Mouse (Mus musculus) embryonic fibroblast, embryonic 13.5 days (primary cell): ENCODE results near the gene Xpo6.

Experiments used
- CTCF ChIP-seq: IDR thresholded peaks from 2 replicates; pipeline ENCODE4 v1.5.1; 2011; ENCODE audit warnings: mild to moderate bottlenecking, control low read depth, low read length, moderate library complexity, borderline replicate concordance; ENCODE audit not compliant: insufficient read depth
- POLR2A ChIP-seq: IDR thresholded peaks from 2 replicates; pipeline ENCODE4 v1.6.1; 2011; ENCODE audit warnings: low read depth, mild to moderate bottlenecking, control low read depth, low read length, moderate library complexity

DNA sequence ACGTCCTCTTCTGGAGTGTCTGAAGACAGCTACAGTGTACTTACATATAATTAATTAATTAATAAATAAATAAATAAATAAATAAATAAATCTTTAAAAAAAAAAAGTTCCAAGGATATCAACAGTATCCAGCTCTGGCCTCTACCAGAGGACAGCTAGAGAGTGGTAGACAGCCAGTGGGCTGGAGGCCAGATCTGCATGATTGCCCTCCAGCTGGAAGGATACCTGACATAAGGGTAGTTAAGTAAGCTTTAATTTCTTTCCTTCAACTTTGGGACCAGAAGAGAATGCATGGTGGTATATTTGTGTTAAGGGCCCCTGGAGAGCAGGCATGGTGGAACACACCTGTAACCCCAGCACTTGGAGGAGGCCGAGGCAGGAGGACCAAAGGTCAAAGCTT is 100.5 kb downstream of the Xpo6 start:
- no peak for TF ChIP-seq CTCF
- TF ChIP-seq POLR2A = no peak
